13 mouse cellular contexts compared by ENCODE assay signal in the genomic region with DNA sequence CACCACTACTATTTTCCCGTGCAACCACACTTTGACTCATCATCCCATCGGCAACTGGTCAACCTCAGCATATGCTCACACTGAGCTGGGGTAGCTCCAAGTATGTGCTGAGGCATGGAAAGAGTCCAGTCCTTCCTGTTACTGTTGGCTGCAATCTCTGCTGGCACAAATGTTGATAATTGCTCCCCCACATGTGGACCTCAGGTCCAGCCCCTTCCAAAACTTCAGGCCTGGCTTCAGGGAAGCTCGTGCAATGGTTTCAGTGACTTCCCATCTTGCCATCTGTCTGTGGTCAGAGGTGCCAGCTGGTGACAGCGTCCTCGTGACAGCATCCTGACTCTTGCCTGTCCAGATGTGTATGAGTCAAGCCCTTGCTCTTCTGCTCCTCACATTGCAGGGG. TPM values are rescaled to one million over a fixed set of nuclear protein-coding genes. Genes with fewer than 3 reads are reported as not detected.
DNase-seq lines count a peak whose midpoint lies in the region; ATAC-seq and TF ChIP-seq lines count a peak whose summit lies in the region.
"Had no signal": no experiment of that assay in that cellular context is flagged by ENCODE, and none has a peak within 500 bp of the region (broad histone marks: within the 10 kb centered on the region; RNA-seq: fewer than 3 reads in every experiment).

No protein-coding gene starts in this region.

- H3K27ac ChIP-seq in intestine, embryonic 15.5 days: no peak overlapping the region
- H3K27ac ChIP-seq: embryonic facial prominence, embryonic 13.5 days; left cerebral cortex, adult 2 months had no signal

- no peak overlapping the region for H3K9ac ChIP-seq in intestine, embryonic 15.5 days
- H3K9ac ChIP-seq: embryonic facial prominence, embryonic 13.5 days; forebrain, postnatal 0 days had no signal

- H3K36me3 ChIP-seq in myocyte (ENCODE audit: control insufficient read depth, insufficient read depth): no peaks in the 10 kb centered on the region
- no peaks in the 10 kb centered on the region for H3K36me3 ChIP-seq in intestine, embryonic 15.5 days
- H3K36me3 ChIP-seq: embryonic facial prominence, embryonic 13.5 days had no signal

- H3K79me2 ChIP-seq in myocyte (ENCODE audit: control insufficient read depth, insufficient read depth): no peaks in the 10 kb centered on the region

- no peaks in the 10 kb centered on the region for H3K27me3 ChIP-seq in myocyte (ENCODE audit: control insufficient read depth, insufficient read depth, insufficient read length)
- no peaks in the 10 kb centered on the region for H3K27me3 ChIP-seq in intestine, embryonic 15.5 days (replicated peaks)
- H3K27me3 ChIP-seq: embryonic facial prominence, embryonic 13.5 days had no signal

- no peaks in the 10 kb centered on the region for H3K9me3 ChIP-seq in intestine, embryonic 15.5 days
- H3K9me3 ChIP-seq: embryonic facial prominence, embryonic 13.5 days had no signal

- no peak overlapping the region for H3ac ChIP-seq in myocyte (ENCODE audit: control insufficient read depth, insufficient read length)

- peak; percentile 51 for DNase-seq in adrenal gland, postnatal 10 days
- DNase-seq in adrenal gland, adult 8-10 months: no peak
- DNase-seq in lung, postnatal 10 days: peak; percentile 62
- DNase-seq in lung, adult 2 months: no peak
- peak; percentile 35 to 45 for DNase-seq in cerebellum, postnatal 36 days
- DNase-seq in thymus, postnatal 36 days: no peak
- DNase-seq: forebrain, postnatal 0 days; kidney, adult 18-20 months had no signal

- no peak for TF ChIP-seq CTCF in lung, adult 2 months (IDR thresholded peaks at IDR 0.05; ENCODE audit: insufficient read depth, low read length)

- no peak overlapping the region for H3K4me3 ChIP-seq in lung, adult 2 months (replicated peaks; ENCODE audit: extremely low read depth, low read depth, low read length)
- H3K4me3 ChIP-seq in myocyte: no peak overlapping the region
- no peak overlapping the region for H3K4me3 ChIP-seq in intestine, embryonic 15.5 days (replicated peaks)
- H3K4me3 ChIP-seq: embryonic facial prominence, embryonic 13.5 days; left cerebral cortex, adult 2 months had no signal

- TF ChIP-seq POLR2A in lung, adult 2 months (IDR thresholded peaks at IDR 0.05; ENCODE audit: borderline replicate concordance, extremely low read depth, low read depth, low read length): no peak
- TF ChIP-seq POLR2A in myocyte (IDR thresholded peaks at IDR 0.05; ENCODE audit: insufficient read length, low read depth): no peak

- 62% methylated on average over 5 of the region's 5 CpGs for WGBS in lung, adult 2 months
- WGBS in intestine, embryonic 15.5 days: 78% methylated on average over 5 of the region's 5 CpGs

- no peak overlapping the region for H3K4me2 ChIP-seq in myocyte (ENCODE audit: low read depth)
- H3K4me2 ChIP-seq in intestine, embryonic 15.5 days (replicated peaks): no peak overlapping the region
- H3K4me2 ChIP-seq: embryonic facial prominence, embryonic 13.5 days; midbrain, embryonic 11.5 days had no signal

- no peaks in the 10 kb centered on the region; the same call in 1 of the 2 replicates for H3K4me1 ChIP-seq in lung, adult 2 months (ENCODE audit: control insufficient read depth, insufficient read depth, low read length)
- 0 out of 2 replicates have a peak, but pooled peaks cover 5% of the 10 kb centered on the region for H3K4me1 ChIP-seq in intestine, embryonic 15.5 days (replicated peaks)

- ATAC-seq in intestine, embryonic 15.5 days: no peak
- ATAC-seq: forebrain, postnatal 0 days had no signal

TF ChIP-seq in myocyte, 11 proteins besides CTCF, POLR2A, EP300 and RAD21:
- TF ChIP-seq USF1 (IDR thresholded peaks at IDR 0.05; ENCODE audit: low read depth) (peak; percentile 30), TCF12 (IDR thresholded peaks at IDR 0.05; ENCODE audit: insufficient read depth, poor library complexity, severe bottlenecking) (peak; percentile 60), MAX (IDR thresholded peaks at IDR 0.05; ENCODE audit: low read depth) (no peak), CEBPB (IDR thresholded peaks at IDR 0.05; ENCODE audit: insufficient read depth, poor library complexity, severe bottlenecking) (0 out of 2 replicates have a peak, but pooled peaks have one; percentile 22), SRF (IDR thresholded peaks at IDR 0.05; ENCODE audit: control insufficient read depth, insufficient read length, low read depth) (no peak), REST (IDR thresholded peaks at IDR 0.05; ENCODE audit: insufficient read depth, insufficient read length) (no peak), MYOG (IDR thresholded peaks at IDR 0.05; ENCODE audit: control insufficient read depth in 1 of 3, insufficient read depth in 1 of 3, insufficient read length in 2 of 3, low read depth in 2 of 3) (peak in 2 of 3 experiments; percentile 27 to 76), TCF3 (IDR thresholded peaks at IDR 0.05; ENCODE audit: insufficient read length, low read depth) (peak; percentile 46), POLR2AphosphoS2 (IDR thresholded peaks at IDR 0.05; ENCODE audit: insufficient read length, low read depth) (no peak), MYOD1 (IDR thresholded peaks at IDR 0.05; ENCODE audit: control insufficient read depth in 1 of 3, insufficient read length in 2 of 3, low read depth in 2 of 3) (peak in 2 of 3 experiments; percentile 52 to 59), E2F4 (IDR thresholded peaks at IDR 0.05; ENCODE audit: insufficient read depth) (no peak)
TF ChIP-seq in myocyte: peak in this region for 6.

RNA-seq across cellular contexts. Expression of a gene that starts 44.8 kb away (rescaled TPM):
- 100 to 1,000 TPM; 119 to 122 TPM for total RNA-seq in adrenal gland, postnatal 10 days (2021)
- total RNA-seq in adrenal gland, adult 8-10 months (2022): 100 to 1,000 TPM in 3 of 4 experiments, 10 to 100 TPM in 1; 92.8 to 116 (median 109) TPM
- polyA plus RNA-seq in lung, adult 2 months (2012; rRNA removed): 384 and 556 TPM in 2 replicates
- polyA plus RNA-seq in myocyte (2012; fragmentation: generic; extraction: Trizol): 74.6 TPM
- 111 and 115 TPM in 2 replicates for polyA plus RNA-seq in intestine, embryonic 15.5 days (2015; fragmentation: Nextera tagmentation; extraction: Ambion mirVana)

Comparison
In these comparisons a context has a peak if more than half of its experiments do, and no peak if none do; other contexts are left out.
1. DNase-seq: peak in adrenal gland, postnatal 10 days (single experiment), lung, postnatal 10 days (single experiment) and cerebellum, postnatal 36 days (2 of 2); none in adrenal gland, adult 8-10 months (single experiment), lung, adult 2 months (single experiment) and thymus, postnatal 36 days (0 of 2).